Mouse (Mus musculus) layer of hippocampus, adult 18-20 months (tissue): ENCODE data around the gene Slc10a6. TPM values are rescaled to one million over a fixed set of nuclear protein-coding genes. Genes with fewer than 3 reads are reported as not detected.

Experiments
- DNase-seq, 2 experiments: peaks; one replicate each; pipeline ENCODE4 v3.0.0; 2022; ENCODE audit warnings: low spot score in 2 of 2
- long read RNA-seq: library from polyadenylated mRNA; stranded (forward); transcript quantifications from one replicate; pipeline ENCODE4 v2.0.0, GENCODE M21; 2021
- total RNA-seq, 2 experiments: library from RNA; stranded (reverse); gene quantifications; 2 replicates each; pipeline ENCODE4 v1.2.3; 2021

The Slc10a6 gene
- not detected for total RNA-seq
- long read RNA-seq, result 0 reads

DNA sequence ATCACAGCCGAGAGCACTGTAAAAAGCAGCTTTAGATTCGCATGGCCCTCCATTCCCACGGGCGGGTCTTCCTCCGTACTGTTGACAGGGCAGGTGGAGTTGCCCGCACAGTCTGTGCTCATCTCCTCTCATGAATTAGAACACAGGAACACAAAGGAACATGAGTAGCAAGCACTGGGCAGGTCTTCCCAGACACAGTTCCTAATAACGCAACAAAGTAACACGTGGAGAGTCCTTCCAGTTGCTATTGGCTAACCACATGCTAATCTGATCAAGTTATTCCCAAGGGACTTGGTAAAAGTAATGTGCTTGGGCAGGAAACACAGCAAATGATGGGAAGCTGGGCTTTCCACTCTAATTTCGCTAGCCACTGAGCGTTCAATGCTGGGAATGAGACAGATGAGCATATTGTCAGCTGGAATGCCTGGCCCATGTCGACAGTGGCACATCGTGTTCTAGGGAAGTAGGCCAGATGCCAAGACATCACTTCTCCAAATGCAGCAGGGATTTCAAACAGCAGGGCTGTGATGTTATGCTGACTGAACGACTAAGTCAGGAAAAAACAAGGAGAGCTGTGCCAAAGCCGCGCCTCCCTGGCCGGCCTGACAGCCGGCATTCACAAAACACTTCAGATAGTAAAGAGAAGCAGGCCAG lies at the start of gene Slc10a6:
Gene Slc10a6 (minus strand): TSS at position 293 of the 654 bp plus-strand sequence.
- DNase-seq, result peak; percentile 47 to 84

DNA sequence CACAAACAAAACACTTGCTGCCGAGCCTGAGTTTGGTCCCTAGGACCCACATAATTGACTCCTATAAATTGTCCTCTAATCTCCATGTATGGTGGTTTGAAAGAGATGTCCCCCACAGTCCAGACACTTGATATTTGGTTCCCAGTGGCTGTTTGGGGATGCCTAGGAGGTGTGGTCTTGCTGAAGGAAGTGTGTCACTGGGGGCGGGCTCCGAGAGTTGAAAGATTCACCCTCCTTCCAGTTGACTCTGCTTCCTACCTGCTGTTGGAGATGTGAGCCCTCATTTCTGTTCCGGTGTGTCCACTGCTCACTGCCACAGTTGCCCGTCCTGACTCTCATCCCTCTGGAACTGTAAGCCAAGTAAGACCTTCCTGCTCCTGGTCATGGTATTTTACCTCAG lies 49.8 kb upstream of the Slc10a6 start:
- no peak for DNase-seq

DNA sequence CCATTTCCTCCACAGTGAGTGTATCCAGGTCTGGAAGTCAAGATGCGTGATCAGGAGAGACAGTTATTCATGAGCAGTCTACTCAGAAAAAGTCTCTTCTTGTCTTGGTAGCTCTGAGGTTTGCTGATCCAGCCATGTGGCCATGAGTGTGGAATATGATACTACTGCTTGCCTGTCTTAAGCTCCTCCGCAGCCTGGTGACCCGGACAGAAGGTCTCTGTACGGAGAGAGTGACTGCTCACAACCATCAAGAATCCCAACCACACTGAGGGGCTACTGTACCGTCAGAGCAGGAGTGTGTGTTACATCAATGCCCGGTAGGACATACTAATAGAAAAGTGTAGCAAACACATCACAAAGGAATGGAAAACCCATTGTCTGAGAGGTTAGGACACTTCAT lies 48.7 kb upstream of the Slc10a6 start:
- DNase-seq, result no peak

DNA sequence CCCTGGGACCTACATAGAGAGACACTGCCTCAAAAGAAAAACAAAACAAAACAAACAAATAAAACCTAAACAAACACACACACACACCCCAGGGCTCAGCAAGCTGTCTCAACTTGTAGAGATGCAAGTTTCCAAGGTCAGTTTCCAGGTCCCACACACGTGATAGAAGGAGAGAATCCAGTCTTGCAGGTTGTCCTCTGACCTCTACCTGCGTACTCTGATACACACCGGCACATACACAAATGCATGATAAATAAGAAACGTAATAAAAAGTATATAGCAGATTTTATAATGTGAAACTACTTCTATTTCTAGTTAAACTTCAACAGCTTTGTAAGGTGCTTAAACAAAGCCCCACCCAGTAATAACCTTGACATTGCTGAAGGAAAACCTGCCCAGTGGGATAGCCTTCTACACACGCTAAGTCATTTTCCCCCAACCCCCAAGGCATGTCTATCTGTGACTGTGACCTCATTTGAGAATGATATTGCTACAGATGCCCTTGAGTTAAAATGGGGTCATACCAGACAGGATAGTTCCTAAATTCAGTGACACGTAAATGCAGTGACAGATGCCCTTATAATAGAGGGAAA lies 47.2 kb upstream of the Slc10a6 start:
- no peak for DNase-seq

DNA sequence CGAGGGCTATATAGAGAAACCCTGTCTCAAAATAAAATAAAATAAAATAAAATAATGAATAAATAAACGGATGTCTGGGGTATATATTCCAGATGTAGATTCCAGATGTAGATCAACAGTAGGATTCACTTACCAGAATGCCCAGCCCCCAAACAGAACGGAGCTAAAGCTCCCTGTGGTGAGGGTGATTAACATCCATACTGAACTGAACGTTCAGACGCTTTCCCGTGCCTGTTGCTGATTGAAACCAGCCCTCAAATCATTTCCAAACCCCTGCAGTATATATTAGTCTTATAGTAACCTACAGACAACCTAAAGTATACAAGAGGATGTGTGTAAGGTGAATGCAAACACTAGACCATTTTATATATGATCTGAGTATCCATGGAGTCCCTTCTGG lies 45.3 kb upstream of the Slc10a6 start:
- DNase-seq, result no peak

DNA sequence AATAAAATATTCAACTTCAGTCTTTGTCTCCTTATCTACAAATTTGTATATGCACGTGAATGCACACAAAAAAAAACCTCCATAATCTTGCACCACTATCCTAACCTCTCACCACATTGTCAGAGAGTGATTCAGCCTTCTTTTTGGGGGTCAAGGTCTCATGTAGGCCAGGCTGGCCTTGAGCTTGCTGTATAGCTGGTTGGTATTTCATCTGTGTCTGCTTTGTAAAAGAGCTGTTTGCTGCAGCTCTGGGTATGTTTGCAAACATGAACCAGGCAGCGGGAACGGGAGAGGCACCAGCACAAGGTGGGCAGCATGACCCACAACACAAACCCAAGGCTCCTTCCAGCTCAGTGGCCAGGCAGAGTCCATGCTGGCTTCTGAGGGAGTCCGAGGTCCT lies 44.4 kb upstream of the Slc10a6 start:
- no peak for DNase-seq

DNA sequence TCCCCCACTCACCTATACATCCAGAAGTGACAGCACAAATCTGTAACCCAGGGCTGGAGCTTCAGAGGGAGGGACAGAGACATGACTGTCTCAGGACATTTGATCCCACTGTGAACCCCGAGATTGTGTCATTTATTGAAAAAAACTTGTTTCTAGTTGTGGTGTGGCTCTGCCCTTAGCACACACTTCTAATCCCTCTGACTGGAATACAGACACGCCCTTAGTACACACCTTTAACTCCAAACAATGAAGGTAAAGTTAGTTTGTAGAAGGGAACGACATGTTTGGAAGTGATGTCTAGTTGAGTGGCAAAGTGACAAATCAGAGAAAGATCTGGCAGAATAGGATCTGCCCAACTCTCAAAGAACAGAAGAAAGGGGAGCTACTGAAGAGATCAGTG lies 42.7 kb upstream of the Slc10a6 start:
- DNase-seq, result no peak

DNA sequence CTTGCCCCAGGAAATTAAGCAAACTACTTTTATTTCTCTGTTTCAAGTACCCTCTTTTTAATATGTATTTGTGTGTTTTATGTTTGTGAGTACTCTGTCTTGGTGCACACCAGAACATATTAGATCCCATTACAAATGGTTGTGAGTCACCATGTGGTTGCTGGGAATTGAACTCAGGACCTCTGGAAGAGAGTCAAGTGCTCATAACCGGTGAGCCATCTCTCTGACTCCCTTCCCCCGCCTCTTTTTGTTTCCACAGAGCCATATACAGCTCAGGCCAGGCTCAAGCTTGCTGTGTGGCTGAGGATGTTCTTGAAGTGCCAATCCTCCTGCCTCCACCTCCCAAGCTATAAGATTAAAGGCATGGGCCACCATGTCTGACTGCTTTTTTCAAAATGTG lies 36.7 kb upstream of the Slc10a6 start:
- DNase-seq, result no peak

DNA sequence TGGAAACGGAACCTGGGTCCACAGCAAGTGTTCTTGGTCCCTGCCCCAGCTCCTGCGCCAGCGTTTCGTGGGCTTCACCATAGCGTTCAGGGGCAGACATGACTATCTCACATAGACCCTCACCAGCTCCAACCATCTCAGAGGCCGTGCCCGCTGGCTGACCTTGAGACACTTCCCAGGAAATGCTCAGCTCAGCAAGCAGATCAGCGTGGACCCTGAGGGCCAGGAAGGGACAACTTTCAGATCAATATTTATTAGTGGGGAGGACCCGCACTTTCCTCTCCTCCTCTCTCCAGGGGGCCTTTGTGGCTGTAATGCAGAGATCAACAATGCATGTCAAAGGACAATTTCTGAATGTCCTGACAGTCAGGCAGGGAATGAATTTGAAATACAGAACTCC lies 35.7 kb upstream of the Slc10a6 start:
- DNase-seq, result no peak

DNA sequence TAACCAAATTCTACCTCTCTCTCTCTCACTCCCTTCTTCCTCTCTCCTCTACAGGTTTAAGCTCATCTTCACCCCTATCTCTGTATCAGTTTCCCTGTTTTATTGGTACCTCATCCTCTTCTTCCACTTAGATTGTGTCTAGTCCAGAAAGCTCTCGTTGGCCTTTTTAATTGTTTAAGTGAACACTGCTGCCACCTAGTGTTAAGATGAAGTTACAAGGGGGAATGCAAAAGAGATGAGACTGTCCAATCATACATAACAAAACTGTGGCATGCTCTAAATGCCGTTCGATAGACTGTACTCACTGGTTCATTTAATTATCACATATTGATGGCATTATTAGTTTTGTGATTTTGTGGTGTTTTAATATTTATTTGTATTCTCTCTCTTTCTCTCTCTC lies 30.4 kb upstream of the Slc10a6 start:
- DNase-seq, result peak in 1 of 2 experiments; percentile 63

DNA sequence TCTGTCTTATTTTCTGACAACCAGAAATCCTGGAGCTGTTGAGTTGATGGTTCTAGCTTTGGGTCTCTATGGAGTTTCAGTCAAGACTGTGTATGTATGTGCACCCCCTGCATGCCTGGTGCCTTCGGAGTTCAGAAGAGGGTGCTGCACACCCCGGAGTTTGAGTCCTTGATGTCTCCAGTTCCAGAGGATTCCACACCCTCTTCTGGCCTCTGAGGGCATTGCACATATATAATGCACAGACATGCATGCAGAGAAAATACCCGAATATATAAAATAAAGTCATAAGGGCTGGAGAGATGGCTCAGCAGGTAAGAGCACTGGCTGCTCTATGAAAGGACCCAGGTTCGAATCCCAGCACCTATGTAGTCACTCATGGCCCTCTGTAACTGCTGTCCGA lies 29.7 kb upstream of the Slc10a6 start:
- DNase-seq, result peak in 1 of 2 experiments; percentile 16

DNA sequence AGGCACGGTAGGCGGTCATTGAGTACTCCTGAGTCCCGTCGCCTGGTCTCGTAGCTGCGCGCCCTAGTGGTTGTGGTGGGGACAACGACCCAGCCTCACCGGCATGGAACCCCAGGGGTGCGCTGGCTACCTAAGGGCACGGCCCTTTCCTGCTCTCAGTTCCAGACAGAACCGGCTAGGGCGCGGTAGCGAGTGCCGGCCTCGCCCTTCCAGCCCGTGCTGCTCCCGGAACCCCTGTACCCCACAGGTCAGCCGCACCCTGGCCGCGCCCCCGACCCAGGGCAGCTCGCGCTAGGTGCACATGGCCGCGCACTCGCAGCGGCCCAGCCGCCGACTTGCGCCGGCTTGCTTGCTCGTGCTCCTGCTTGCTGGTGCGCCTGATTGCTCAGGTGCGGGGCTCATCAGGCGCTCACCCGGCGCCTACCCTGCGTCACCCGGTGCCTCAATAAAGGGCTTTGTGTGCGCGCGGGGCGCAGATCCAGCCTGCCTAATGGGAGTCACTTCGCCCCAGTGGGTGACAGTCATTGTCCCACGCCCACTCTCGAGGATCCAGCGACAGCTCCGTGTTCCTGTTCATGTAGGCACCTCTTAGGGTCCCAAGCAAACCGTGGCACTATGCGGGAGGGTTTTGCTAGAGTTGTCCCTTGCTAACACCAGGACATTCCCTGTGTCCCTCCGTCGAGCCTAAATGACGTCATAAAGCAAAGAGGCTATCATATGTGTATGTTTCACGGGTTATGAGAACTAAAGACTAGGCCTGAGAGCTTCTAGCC lies 26.3 kb upstream of the Slc10a6 start, which contains the start of gene 1700016H13Rik:
Gene 1700016H13Rik (minus strand): TSS at position 665 of the 773 bp plus-strand sequence.
- DNase-seq, result peak in 1 of 2 experiments; percentile 66

DNA sequence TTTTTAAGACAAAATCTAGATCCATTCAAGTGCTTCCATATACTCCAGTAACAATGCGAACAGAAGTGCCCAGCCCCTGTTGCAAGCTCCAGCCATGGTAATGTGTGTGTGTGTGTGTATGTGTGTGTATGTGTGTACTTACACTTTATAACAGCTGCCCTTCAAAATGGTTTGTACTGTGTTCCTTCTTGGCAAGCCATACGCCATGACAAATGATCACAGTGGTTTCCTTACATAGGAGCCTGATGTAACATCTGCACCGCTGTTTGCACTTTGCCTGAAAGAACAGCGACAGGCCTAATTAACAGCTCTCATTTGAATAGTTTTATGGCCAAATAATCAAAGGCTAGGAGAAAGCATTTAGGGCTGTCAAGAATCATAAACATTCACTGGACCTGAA lies 25.6 kb upstream of the Slc10a6 start:
- no peak for DNase-seq

DNA sequence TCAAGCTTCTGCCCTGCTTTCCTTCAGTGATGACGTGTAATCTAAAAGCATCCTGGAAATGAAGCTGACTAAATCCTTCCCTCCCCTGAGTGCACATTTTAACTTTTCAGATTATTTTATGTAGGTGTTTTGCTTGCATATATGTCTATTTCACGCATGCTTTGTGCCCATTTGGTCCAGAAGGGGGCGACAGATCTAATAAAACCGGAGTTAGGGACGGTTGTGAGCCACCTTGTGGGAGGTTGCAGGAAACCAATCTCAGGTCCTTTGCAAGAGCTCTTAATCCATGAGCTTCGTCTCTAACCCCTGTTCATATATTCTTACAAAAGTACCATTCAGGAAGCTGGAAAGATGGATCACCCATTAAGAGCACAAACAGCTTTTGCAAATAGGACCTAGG lies 25.0 kb upstream of the Slc10a6 start:
- no peak for DNase-seq

DNA sequence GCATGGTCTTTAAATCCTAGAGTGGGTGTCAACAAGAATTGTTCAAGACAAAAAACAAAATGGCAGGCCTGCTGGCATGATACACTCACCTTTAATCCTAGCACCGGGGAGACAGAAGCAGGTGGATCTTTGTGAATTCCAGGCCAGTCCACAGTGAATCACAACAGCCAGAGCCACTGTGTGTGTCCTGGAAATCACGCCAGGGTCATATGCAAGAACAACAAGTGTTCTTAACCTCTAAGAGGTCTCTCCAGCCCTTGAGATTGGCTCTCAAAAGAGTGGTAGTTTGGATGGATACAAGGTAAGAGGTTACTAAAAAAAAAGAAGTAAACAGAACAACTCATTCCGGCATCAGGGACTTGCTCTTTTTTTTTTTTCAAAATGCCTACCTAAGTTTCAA lies 18.1 kb upstream of the Slc10a6 start:
- DNase-seq, result no peak

DNA sequence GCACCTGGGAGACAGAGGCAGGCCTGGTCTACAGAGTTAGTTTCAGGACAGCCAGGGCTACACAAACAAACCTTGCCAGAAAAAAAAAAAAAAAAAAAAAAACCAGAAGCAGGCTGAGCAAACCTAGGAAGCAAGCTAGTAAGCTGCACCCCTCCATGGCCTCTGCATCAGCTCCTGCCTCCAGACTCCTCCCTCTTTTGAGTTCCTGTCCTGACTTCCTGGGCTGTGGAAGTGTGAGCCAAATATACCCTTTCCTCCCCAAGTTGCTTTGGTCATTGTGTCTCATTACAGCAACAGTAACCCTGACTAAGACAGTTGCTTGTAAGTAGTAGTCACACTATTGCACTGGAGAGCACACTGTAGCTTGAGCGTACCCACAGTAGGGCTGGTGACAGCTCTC lies 15.0 kb upstream of the Slc10a6 start:
- no peak for DNase-seq

DNA sequence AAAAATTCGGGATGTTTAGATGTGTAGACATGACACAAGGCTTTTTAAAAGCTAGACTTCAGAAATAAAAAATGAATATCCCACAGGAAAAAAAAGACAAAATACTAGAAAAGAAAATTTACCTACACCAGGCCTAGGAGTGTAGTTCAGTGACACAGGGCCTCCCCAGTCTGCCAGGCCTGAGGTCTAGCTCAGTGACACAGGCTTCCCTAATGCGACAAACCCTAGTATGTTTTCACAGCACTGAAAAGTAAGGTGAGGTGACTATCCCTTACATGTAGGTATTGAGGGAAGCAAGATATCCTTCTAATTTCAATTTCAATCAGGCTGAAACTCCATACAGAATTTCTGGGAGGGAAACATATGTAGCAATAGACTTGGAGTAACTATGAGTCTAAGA lies 8.0 kb upstream of the Slc10a6 start:
- no peak for DNase-seq

DNA sequence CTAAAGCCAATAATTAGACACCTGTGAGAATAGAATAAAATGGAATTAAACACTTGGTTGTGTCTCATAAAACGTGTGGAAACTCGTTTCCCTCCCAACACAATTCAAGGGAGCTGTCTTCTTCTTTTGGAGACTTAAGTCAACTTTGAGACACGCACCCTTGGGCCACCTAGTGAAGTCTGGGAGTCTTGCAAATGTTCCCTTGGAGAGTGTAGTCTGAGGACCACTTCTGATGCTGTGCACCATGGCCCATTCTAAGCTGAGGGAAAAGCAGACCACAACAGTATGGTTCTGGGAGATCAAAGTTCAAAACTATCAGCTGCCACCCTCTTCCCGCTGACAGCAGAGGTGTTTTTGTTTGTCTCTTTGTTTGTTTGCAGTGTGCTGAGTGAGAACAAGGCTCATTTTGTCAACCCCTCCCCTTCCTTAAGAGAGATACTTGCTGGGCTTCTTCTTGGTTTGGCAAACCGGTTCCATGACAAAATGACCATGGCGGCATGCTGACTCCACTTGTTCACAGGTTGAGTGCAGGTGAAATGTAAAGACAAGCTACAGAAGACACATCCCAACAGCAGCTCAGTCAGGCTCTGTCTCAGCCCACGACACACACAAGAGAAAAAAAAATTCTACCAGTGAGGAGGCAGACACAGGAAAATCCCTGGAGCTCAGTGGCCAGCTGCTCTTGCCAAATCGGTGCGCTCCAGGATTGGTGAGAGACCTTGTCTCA lies 814 bp upstream of the Slc10a6 start:
- no peak for DNase-seq

DNA sequence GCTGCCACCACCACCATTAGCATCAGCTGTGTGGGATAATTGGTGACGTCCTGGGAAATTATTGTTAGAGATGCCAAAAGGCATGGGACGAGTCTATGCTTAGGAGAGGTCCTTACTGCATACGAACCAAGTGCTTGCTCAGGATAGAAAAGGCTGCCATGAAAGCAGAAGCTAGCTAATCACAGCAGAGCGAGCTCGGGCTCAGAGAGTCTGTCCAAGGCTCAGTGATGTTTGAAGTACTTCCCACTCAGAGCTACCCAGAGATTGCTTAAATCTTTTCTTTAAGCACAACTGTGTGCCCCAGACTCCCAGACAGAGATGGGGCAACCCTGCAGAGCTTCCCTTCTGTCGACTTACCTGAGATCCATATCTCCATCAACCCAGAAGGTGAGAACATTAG lies 704 bp downstream of the Slc10a6 start:
- DNase-seq, result no peak

DNA sequence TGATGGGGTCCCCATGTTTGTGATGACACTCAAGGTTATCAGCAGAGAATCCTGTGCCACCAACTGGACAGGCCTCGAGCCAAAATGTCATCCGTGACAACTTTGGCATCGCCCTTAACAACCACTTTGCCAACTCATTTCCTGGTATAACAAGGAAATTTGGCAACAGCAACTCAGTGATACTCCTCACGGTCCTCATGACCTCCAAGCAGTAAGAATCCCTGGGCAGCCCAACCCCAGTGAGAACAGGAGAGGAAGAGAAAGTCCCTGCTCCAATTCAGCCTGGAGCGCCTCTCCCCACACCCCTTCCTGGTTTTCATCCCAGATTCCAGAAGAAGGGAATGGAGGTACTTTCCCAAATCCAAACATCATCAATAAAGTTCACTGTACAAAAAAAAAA lies 4.4 kb downstream of the Slc10a6 start:
- no peak for DNase-seq

DNA sequence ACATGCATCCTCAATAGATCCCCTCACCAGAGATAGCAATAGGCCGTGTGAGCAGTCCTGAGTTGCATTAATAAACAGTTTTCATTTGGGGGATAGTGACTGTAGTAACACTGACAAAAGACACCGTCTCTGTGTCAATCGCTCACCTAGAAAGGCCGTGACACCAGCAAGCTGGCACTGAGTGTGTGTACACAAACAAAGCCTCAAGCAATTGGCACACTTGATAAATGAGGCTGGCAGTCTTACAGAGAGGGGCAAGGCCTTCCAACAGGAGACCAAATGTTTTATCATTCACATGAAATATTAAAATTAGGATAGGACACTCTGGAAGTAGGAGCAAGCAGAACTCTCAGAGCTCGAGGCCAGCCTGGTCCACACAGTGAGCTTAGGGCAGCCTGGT lies 6.9 kb downstream of the Slc10a6 start:
- DNase-seq, result no peak
